Mouse (Mus musculus) CD8-positive naive resting alpha-beta T cell, adult 2 months (primary cell): Measurements from ENCODE around the gene Nop16.
"Not testable (repeated sequence)": the region's sequence is repeated elsewhere in the genome, so short reads cannot be mapped to it uniquely, and the experiment has no call there.

Experiments used
- DNase-seq, 2 experiments: peaks; one replicate each; pipeline ENCODE4 v3.0.0; 2022; ENCODE audit warnings: low read depth in 2 of 2, low spot score in 2 of 2

Nop16 gene

GRCm38 (mm10) chr13:54589996-54590951 lies at the start of gene Nop16, which contains the start of gene Higd2a:
Gene Nop16 (minus strand): TSS chr13:54590090.
Gene Higd2a (plus strand): TSS chr13:54590207.
- peak; percentile 94 to 95 for DNase-seq

GRCm38 (mm10) chr13:54635011-54635410 lies 45.1 kb upstream of the Nop16 start:
- no peak for DNase-seq

DNA sequence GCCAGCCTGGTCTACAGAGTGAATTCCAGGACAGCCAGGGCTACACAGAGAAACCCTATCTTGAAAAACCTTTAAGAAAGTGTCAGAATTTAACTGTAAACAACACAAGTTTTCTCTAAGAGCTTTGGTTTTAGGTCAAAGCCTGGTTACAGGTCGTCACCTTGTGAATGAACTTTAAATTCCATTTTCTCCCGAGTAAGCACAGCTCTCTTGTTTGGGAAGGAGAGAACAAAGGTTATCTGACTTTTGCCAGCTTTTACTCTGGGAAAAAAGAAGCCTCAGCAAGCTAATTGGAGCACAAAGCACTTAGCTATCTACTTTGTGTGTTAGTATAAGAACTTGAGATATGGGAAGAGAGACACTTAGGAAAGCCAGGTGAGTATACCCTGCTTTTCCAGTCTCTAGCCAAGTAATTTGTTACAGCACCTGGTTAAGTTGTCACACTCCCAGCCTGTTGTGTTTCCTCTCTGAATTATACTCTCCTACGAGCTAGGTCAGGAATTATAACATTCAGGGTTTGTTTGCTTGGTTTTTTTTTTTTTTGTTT lies 42.9 kb upstream of the Nop16 start:
- no peak for DNase-seq

DNA sequence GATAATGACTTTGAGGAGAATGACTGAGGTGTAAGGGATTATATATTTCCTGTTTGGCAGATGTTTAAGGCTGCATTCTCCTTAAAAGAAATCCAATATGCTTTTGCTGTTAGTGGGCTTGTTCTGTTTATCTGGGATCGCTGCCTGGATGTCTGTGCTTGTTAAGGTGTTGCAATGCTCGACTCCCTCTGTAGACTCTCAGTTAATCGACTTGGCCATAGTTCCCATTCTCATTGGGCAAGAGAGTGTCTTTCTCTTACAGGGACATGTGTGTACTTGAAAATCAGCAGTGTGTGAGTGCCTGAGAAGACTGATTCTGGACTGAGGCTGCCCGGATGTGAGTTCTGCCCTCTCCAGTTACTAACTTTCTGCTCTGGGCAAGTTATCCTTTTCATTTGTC lies 39.2 kb upstream of the Nop16 start:
- no peak for DNase-seq

GRCm38 (mm10) chr13:54621960-54622521 lies 32.2 kb upstream of the Nop16 start:
- DNase-seq = peak in 1 of 2 experiments; percentile 11

- DNase-seq = peak; percentile 99 to 100
Observed at GRCm38 (mm10) chr13:54621155-54621932, 31.5 kb upstream of the Nop16 start, which contains the start of gene Faf2. Gene Faf2 (plus strand): TSS chr13:54621784.

GRCm38 (mm10) chr13:54616998-54617397 lies 27.1 kb upstream of the Nop16 start:
- no peak for DNase-seq

DNA sequence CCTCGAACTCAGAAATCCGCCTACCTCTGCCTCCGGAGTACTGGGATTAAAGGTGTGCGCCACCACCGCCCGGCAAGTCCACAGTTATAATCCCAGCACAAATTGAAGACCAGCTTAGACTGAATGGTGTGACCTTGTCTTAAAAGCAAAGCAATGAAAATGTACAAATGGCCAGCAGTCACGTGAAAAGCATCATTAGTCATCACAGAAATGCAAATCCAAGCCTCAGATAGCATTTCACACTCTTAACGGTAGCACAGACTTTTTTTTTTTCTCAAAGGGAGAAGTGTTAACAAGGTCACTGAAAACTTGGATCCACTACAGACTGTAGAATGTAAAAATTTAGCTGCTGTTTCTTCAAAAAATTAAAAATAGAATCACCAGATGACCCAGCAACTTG lies 26.4 kb upstream of the Nop16 start:
- no peak for DNase-seq

DNA sequence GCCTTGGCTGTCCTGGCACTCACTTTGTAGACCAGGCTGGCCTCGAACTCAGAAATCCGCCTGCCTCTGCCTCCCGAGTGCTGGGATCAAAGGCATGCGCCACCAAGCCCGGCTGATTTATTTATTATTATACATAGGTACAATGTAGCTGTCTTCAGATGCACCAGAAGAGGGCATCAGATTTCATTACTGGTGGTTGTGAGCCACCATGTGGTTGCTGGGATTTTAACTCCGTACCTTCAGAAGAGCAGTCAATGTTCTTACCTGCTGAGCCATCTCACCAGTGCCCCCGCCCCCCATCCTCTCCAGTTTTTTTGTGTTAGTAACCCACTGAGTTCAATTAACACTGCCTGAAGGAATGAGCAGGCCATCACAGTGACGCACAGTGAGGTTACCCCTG lies 23.3 kb upstream of the Nop16 start:
- not testable (repeated sequence) for DNase-seq

DNA sequence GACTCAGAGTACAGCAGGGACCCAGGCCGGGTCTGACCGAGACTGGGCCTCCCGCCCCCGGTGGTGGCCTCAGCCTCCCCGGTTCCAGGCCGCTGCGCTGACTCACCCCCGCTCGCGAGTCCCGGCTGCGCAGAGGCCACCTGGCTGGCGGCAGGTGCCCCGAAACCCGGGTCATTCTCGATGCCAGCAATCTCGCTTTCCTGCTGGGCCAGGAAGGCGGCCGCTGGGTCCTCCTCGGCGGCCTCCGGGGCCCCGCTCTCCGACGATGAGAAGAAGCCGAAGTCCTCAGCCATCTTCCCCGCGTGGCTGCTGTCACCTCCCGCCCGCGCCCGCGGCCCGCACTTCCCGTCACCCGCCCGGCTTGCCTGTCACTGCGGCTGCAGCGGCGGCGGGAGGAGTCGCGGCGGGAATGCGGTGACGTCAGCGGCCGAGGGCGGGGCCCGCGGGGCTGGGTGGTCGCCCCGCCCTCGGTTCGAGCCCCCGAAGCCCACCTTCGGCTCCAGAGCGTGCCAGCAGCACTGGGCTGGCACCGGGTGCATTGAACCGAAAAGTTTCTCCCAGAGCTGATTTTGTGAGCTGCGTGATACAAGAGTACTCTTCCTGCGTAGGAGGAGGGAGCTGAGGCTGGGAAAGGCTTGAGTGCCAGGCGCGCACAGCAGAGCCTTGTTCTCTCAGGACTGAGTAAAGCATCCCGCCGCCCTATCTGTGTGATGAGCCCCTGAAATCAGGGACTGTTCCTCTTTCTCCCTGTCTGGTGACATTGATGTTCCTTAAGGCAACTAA lies 21.3 kb upstream of the Nop16 start, which contains the start of gene Cltb:
Gene Cltb, minus strand, starts transcription at position 373 of the 783 bp plus-strand sequence.
- DNase-seq = peak; percentile 79 to 80

DNA sequence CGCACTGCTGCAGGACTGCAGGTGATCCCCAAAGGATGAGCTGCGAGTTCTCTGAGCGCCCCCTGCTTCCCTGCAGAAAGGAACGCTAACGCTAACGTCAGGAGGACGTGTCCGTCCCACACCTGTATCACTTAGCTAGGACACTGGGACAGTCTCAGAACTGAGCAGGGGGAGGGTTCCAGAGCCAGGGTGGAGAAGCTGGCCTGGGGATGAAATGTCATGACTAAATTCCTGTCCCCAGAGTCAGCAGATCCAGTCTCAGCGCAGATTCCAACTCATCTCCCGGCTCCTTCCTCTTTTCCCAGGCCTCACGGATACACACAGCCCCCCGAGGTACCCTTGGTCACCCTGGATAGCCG lies 20.7 kb upstream of the Nop16 start:
- no peak for DNase-seq

DNA sequence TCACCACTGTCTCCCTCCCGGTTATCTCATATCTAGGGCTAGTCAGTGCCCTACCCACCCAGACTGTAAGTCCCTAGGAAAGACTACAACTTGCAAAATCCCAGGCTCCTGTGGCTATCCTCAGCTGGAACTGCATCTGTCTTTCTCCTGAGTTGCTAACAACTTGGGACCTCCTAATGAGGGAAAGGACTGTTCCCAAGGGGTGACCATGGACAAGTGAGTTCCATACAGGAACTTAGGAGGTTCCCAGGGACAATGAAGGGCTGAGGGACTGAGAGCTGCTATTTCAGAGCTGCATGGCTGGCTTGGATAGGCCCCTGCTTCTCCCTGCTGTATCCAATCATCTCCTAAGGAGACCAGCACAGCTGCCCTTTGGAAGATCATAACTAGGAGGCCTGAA lies 19.4 kb upstream of the Nop16 start:
- DNase-seq = no peak

GRCm38 (mm10) chr13:54608666-54609065 lies 18.8 kb upstream of the Nop16 start:
- DNase-seq = no peak

DNA sequence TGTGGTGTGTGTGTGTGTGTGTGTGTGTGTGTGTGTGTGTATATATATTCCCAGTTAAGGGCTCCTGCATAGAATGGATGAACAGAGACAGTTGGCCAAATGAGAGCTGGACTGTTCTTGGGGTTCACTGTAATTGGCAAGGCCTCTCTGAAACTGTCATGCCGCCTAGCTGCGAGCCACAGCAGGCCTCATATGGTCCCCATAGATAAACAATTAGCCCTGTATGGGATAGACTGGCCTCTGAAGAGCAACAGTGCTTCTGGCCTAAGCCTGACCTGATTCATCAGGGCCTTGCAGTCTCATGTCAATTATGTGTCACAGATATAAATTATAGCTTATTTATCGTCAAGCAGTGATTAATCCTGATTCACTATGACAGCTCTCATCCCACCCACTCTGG lies 18.1 kb upstream of the Nop16 start:
- no peak for DNase-seq

DNA sequence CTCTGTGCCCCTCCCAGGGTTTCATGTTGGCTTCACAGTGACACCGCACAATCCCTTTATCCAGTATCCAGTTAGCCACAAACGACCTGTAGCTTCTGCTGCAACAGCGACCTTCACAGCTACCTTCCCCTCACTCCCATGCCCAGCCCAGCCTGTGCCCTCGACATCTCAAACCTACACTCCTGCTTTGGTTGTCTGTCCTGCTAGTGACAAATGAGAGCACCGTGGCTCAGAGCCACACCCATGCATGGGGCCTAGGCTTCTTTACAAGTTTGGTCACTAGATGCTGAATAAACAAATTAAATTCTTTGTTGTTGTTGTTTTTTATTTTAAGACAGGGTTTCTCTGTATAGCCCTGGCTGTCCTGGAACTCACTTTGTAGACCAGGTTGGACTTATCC lies 17.3 kb upstream of the Nop16 start:
- DNase-seq = no peak

DNA sequence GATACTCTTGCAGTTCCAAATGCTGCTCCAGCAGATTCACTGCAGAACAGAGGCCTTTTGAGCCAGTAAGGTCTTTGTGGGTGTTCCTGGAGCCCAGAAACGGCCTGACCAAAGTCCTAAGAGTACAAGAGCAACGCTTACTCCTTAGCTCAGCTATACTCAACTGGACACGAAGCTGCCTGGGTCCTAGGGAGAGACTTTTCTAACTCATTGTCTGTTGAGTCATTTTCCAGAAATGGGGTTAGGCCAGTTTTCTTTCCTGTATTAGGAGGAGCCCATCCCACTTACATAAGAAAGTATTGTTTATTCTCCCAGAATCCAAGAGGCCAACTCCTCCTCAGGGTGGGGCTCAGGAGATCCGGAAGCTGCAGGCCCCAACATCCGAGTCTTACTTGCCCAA lies 15.5 kb upstream of the Nop16 start:
- no peak for DNase-seq

DNA sequence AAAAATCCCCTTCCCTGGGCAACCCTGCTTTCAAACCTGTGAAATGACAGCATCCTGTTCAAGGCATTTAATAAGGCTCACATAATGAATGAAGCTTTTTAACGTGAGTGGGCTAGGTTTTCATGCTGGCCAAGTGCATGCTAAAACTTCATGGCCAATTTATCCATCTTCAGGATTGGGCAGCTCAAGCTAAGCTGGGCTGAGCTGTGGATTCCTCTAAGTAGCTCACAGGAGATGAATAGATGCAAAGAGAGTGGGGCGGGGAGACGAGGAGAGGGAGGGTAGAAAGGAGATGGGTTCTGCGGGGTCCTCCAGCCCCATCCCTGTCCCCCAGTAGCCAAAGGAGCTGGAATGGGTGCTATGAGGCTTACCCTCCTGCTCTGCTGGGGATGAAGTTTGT lies 14.3 kb upstream of the Nop16 start:
- DNase-seq = no peak

- no peak for DNase-seq
Observed at GRCm38 (mm10) chr13:54603501-54603900, 13.6 kb upstream of the Nop16 start.

DNA sequence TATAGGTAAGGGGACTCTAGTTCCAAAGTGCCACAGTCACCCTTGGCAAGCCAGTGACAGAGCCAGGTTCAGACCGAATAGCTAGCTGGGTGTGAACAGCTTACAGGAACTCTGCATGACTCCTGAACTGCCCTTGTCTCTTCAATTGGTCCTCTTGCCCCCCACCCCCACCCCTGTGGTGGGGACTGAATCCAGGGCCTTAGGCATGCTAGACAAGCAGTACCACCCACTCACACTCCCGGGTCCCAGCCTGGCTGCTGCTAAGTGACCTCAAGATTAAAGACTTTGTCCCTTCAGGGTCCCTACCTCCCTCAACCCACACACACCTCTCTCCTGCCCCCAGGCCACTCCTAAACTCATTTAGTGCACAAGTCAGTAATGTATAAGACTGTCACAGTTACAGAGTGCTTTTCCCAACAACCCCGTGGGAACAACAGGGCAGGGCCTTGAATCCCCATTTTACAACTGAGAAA lies 12.8 kb upstream of the Nop16 start:
- no peak for DNase-seq

GRCm38 (mm10) chr13:54598622-54599143 lies 8.8 kb upstream of the Nop16 start:
- DNase-seq = no peak
